Mouse (Mus musculus): ENCODE results near the gene Pus7l.

DNA sequence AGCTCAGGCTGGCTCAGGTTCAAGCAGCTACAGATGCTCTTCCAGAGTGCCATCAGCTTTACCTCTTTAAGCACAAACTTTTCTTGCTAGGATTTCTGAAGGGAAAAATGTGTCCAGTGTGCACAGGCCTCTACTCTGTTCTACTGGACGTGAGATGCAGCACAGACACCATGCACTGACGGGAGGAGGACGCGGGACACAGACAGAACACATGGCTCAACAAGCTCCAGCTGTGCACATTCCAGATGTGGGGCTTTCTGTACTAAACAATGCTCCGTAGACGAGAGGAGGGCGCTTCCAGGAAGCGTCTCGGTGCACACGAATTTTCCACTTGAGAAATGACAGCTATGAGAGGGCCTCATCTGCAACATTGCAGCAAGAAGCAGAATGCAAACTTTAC is 39.8 kb upstream of the Pus7l start:
- TF ChIP-seq CTCF (IDR thresholded peaks at IDR 0.05; ENCODE audit: borderline replicate concordance, insufficient read depth, low read length) (no peak), POLR2A (IDR thresholded peaks at IDR 0.05; ENCODE audit: low read depth, low read length) (no peak)

Data from embryonic fibroblast, embryonic 13.5 days (primary cell).